Mouse (Mus musculus) liver, embryonic 14.5 days (tissue): Measurements from ENCODE around the gene Lmbr1l. TPM values are rescaled to one million over a fixed set of nuclear protein-coding genes. Genes with fewer than 3 reads are reported as not detected.
A peak's percentile ranks its signal among the peaks of the same experiment; 100 is the strongest.

ENCODE experiments used
- ATAC-seq: fragments of 200-750 bp; cut with Nextera tagmentation; 2 replicates; pipeline ENCODE4 v1.8.0; 2017; ENCODE audit warnings: moderate number of reproducible peaks, mild to moderate bottlenecking, moderate library complexity; ENCODE audit not compliant: insufficient read depth
- DNase-seq, 3 experiments: peaks; one replicate each; pipeline ENCODE4 v3.0.0-alpha.2; 2012 to 2013; ENCODE audit warnings: low read depth in 3 of 3, low spot score in 3 of 3
- H3K27ac ChIP-seq: fragments of 300-500 bp; sonication (generic); 2 replicates; pipeline ENCODE4 v1.5.1; 2014; ENCODE audit warnings: moderate library complexity, mild to moderate bottlenecking, control low read depth, inconsistent platforms
- H3K27me3 ChIP-seq: fragments of 300-500 bp; sonication (generic); 2 replicates; pipeline ENCODE4 v1.6.1; 2014; ENCODE audit warnings: mild to moderate bottlenecking, low read length, moderate library complexity; ENCODE audit not compliant: control insufficient read depth, insufficient read depth
- H3K36me3 ChIP-seq: fragments of 300-500 bp; sonication (generic); replicated peaks from 2 replicates; pipeline ENCODE4 v1.6.1; 2014; ENCODE audit warnings: low read depth; ENCODE audit not compliant: control insufficient read depth, insufficient read depth
- H3K4me1 ChIP-seq, 2 experiments: fragments of 200-500 bp in 1 of 2; fragments of 300-500 bp in 1 of 2; sonication (generic) in 1 of 2; replicated peaks; 2 replicates each; pipeline ENCODE4 v1.6.1; 2012 to 2014; ENCODE audit warnings: antibody characterized with exemption in 1 of 2, inconsistent platforms in 1 of 2, low read length in 1 of 2; ENCODE audit not compliant: control insufficient read depth in 2 of 2, insufficient read depth in 2 of 2
- H3K4me2 ChIP-seq: fragments of 300-500 bp; sonication (generic); 2 replicates; pipeline ENCODE4 v1.6.1; 2014; ENCODE audit warnings: low read depth, mild to moderate bottlenecking, control low read depth, moderate library complexity
- H3K4me3 ChIP-seq, 2 experiments: fragments of 200-500 bp in 1 of 2; fragments of 300-500 bp in 1 of 2; sonication (generic) in 1 of 2; 2 replicates each; pipeline ENCODE4 v1.5.1; 2012 to 2014; ENCODE audit warnings: low read depth in 2 of 2, low read length in 2 of 2, mild to moderate bottlenecking in 2 of 2, control low read depth in 1 of 2, inconsistent platforms in 1 of 2, moderate library complexity in 1 of 2; ENCODE audit not compliant: insufficient read depth in 1 of 2
- H3K9ac ChIP-seq: fragments of 300-500 bp; sonication (generic); replicated peaks from 2 replicates; pipeline ENCODE4 v1.6.1; 2014; ENCODE audit warnings: mild to moderate bottlenecking, control low read depth, moderate library complexity
- H3K9me3 ChIP-seq: fragments of 300-500 bp; sonication (generic); 2 replicates; pipeline ENCODE4 v1.6.1; 2016; ENCODE audit warnings: low read length, mixed read lengths; ENCODE audit not compliant: control insufficient read depth
- CTCF ChIP-seq: IDR thresholded peaks from 2 replicates; pipeline ENCODE4 v1.5.1; 2016; ENCODE audit warnings: antibody characterized with exemption, low read depth, control low read depth
- EP300 ChIP-seq: IDR thresholded peaks from 2 replicates; pipeline ENCODE4 v1.6.1; 2016; ENCODE audit warnings: antibody characterized with exemption, low read depth
- WGBS: fragments of 180-500 bp; shearing (Covaris S2); extraction: QIAGEN DNeasy Blood & Tissue Kit; methylation state at CpG from one replicate; pipeline ENCODE4 v1.1.7; 2014; ENCODE audit not compliant: insufficient replicate concordance; 5-methylcytosine and 5-hydroxymethylcytosine counted together
- polyA plus RNA-seq, 2 experiments: library from polyadenylated mRNA; depleted of rRNA in 1 of 2; stranded (reverse) in 1 of 2; unstranded in 1 of 2; fragments of >200 nt; fragmentation: Nextera tagmentation in 1 of 2; extraction: Ambion mirVana in 1 of 2; gene quantifications; 2 replicates each; pipeline versions ENCODE4 v1.2.1 to v1.2.3; 2012 to 2014

Lmbr1l gene
- polyA plus RNA-seq, 2 experiments: 0.70 to 7.1 TPM

DNA sequence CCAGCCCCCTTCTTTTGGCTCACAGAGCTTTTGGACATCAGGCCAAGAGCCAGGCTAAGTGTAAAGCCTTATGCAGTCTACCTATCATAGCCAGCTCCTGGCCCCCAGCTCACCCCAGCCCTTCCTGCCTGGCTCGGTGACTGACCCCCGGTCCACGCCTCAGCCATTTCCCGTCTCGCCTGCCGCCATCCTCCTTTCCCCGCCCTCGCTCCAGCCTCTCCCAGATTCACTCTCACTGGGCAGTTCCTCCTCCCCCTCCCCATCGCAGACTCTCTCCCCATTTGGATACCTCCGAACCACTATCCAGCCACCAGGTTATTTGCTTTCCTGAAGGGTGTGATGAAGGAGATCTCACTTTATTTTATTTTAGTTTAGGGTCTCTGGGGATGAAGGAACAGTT, 20.5 kb downstream of the Lmbr1l start:
- H3K4me3 ChIP-seq: no peak overlapping the region

DNA sequence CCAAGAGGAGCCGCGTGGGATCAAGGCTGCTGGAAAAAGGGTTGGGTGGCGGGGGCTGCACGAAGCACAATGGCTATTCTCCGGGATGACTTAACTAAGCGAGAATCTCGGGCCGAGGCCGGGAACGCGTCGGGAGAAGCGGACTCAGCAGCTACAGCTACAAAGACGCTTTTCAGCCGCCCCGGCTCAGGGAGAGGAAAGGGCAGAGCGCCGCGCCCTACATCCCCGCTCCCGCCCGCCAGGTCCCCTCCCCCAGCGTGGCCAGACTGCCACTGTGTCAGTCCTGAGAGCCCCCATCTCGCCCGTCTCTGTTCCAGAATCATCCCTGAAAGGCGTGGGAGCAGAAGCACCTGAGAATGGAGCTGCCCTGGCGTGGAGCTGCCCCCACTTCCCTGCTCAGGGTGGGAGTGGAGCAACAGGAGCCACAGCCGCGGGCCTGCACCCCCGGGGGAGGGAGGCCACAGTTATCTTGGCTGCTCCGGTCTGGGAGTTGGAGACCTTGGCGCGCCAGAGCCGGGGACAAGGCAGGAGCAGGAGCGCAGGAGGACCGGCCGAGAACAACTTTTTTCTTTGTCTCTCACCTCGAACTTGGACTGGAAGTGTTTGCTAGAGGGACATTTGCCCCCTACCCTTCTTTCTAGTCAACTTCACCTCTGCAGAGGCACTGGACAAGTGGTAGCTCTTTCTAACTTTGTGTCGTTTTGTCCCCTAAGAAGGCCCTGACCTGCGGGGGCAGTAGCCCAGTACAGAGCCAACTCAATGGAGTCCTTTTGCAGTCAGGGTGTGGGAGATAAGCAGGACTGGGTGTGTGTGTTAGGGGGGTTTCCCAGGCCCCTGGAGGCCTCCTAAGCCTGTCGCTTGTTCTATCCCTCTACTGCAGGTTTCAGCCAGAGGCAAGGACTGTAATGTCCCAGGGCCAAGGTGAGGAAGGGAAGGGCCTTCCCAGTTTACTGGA, 22.1 kb downstream of the Lmbr1l start:
- DNase-seq (peak in 1 of 3 experiments; percentile 41), ATAC-seq (peak; percentile 62)
- Histone ChIP-seq H3K4me2 (peak overlapping the region; percentile 47), H3K36me3 (no peaks in the 10 kb centered on the region), H3K27me3 (peaks cover 77% of the 10 kb centered on the region), H3K27ac (no peak overlapping the region), H3K9ac (no peak overlapping the region), H3K9me3 (no peaks in the 10 kb centered on the region), H3K4me1 (peaks cover 7 to 21% of the 10 kb centered on the region in 2 experiments; a peak in 3 of 4 replicates), H3K4me3 (peak overlapping the region in 1 of 2 experiments; percentile 37; a peak in 2 of 4 replicates)
- WGBS: 2% methylated on average over 40 of the region's 41 CpGs
- TF ChIP-seq CTCF (no peak), EP300 (no peak)

More for the DNA sequence above, 20.5 kb downstream of the Lmbr1l start:
- no peaks in the 10 kb centered on the region for H3K9me3 ChIP-seq
- no peak for TF ChIP-seq CTCF
- H3K36me3 ChIP-seq: no peaks in the 10 kb centered on the region
- 4% methylated on average over 10 of the region's 10 CpGs for WGBS
- peaks cover 77% of the 10 kb centered on the region for H3K27me3 ChIP-seq
- H3K27ac ChIP-seq: no peak overlapping the region
- no peak overlapping the region for H3K4me2 ChIP-seq
- ATAC-seq (no peak), DNase-seq (no peak)
- H3K9ac ChIP-seq: no peak overlapping the region
- peaks cover 5 to 8% of the 10 kb centered on the region in 2 experiments; a peak in 3 of 4 replicates for H3K4me1 ChIP-seq

DNA sequence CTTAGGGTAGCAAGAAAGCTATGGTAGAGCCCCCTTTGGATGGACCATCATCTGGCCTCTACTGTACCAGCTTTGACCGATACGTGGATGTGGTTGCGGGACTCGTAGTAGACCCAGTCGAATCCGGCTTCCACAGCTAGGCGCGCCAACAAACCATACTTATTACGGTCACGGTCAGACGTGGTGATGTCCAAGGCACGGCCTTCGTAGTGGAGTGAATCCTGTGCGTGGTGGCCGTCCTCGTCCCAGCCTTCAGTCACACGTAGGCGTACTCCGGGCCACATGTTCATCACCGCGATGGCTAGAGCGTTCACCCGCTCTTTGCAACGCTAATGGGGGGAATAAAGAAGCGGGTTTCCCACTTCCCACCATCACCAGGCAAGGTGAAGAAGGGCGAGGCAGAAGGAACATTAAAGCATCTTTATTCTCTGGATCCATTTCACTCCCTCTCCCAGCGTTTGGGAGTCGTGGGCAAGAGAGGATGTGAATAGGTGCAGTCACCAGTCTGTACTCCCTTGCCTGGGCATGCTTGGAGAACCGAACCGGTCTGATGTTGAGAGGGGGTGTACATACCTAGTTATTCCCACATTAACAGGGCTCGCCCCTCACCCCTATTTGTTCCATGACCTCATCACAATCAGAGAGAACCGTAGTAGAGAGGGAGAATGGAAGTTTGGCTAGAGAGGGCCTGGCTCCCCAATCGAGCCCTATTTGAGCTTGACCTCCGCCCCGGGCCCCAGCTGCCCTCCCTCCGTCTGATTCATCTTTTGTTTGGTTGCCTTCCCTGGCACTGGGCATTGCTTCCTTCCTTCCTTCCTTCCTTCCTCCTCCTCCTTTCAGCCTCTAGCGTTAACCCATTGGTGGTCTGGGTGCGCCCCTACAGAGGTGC, 23.0 kb downstream of the Lmbr1l start:
- Histone ChIP-seq H3K4me3 (peak overlapping the region in 1 of 2 experiments; percentile 53; a peak in 2 of 4 replicates), H3K4me1 (peaks cover 7 to 21% of the 10 kb centered on the region in 2 experiments; a peak in 3 of 4 replicates), H3K27me3 (peaks cover 70% of the 10 kb centered on the region), H3K36me3 (no peaks in the 10 kb centered on the region), H3K4me2 (peak overlapping the region; percentile 65), H3K9me3 (no peaks in the 10 kb centered on the region), H3K9ac (no peak overlapping the region), H3K27ac (no peak overlapping the region)
- WGBS: 5% methylated on average over 38 of the region's 38 CpGs
- ATAC-seq (no peak), DNase-seq (no peak)
- no peak for TF ChIP-seq CTCF
- TF ChIP-seq EP300: no peak

DNA sequence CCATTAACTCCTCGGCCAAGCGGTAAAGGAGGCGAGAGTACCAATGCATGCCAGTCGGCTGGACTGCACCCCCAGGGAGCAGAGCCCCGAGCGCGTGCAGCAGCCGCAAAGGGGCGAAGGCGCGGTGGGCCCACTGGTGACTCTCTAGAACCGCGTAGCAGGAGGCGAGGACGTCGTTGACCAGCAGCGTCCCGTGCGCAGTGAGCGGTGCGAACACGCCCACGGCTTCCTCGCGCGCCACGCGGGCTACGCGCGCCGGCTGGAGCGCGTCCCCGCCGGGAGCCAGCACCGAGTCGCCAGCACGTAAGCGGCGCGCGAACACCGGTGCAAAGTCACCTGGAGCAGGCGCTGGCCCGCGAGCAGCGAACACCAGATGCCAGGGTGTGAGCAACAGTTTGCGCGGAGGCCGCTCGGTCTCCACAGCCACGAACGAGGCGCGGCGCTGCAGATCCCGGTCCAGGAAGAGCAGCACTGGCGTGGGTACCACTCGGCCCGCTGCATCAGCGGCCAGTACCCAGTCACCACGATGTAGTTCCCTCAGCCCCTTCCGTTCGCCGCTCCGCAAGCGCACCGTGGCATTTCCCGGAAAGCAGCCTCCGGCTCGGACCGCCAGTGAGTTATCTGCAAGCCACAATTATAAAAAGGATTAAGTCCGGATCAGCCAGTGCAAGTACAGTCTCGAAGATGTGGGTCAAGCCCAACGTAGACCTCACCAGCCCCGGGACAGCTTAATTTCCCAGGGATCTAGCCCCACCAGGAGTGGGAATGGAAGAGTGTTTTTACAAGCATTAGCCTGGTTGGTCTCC, 23.9 kb downstream of the Lmbr1l start, which contains the start of gene Rhebl1:
Rhebl1 (minus strand) TSS at position 601 of the 806 bp plus-strand sequence.
- DNase-seq (no peak), ATAC-seq (no peak)
- H3K9me3 ChIP-seq: no peaks in the 10 kb centered on the region
- no peak for TF ChIP-seq EP300
- no peak for TF ChIP-seq CTCF
- no peaks in the 10 kb centered on the region for H3K36me3 ChIP-seq
- peak within 1 kb of the TSS; percentile 16 to 53 for H3K4me3 ChIP-seq
- no peak within 1 kb of the TSS for H3K9ac ChIP-seq
- H3K27ac ChIP-seq: no peak within 1 kb of the TSS
- peaks cover 7 to 21% of the 10 kb centered on the region in 2 experiments; a peak in 3 of 4 replicates for H3K4me1 ChIP-seq
- H3K27me3 ChIP-seq: peaks cover 64% of the 10 kb centered on the region
- under 1% methylated on average over 77 of the region's 77 CpGs for WGBS
- H3K4me2 ChIP-seq: peak within 1 kb of the TSS; percentile 65
